Mouse (Mus musculus): ENCODE measurements around the gene Ddx43. TPM values are rescaled to one million over a fixed set of nuclear protein-coding genes. Genes with fewer than 3 reads are reported as not detected.

The Ddx43 gene
- polyA plus RNA-seq, 1 experiment, result 0.05 TPM

GRCm38 (mm10) chr9:78377546-78377945 lies 18.0 kb upstream of the Ddx43 start:
- WGBS, result 52% methylated on average over 8 of the region's 8 CpGs
- no peak overlapping the region for H3K4me3 ChIP-seq (replicated peaks; ENCODE audit: insufficient read depth, low read depth, low read length)

DNA sequence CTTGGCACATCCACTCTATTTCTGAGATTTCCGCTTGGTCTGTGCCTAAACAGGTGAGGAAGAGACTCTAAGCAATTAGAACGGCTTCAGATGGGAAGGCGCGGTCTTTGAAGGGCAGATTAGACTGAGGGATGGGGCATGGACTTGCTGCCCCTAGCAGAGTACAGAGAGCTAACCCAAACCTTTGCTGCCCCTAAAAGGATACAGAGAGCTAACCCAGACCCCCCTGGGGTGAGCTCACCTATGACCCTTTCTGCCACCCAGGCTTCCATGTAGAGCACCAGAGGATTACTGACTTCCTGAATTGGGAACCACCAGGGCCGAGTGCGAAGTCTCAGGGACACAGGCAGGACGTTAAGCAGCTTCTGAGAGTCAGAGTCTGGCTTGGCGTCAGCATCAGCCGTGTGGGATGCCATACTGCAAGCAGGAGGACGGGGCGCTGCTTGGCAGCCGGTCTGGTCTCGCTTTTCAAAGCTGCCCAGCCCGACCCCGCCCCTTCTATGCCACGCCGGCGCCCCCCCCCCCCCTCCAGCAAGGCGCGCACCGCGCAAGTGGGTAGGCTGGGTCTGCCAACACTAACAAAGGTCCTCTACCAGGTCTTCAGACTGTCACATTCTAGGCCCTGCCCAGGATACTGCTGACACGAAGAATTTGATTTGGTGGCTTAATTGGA lies 17.3 kb upstream of the Ddx43 start, which contains the start of gene Ooep:
Gene Ooep (minus strand): TSS at position 613 of the 673 bp plus-strand sequence.
- TF ChIP-seq POLR2A (IDR thresholded peaks at IDR 0.05; ENCODE audit: borderline replicate concordance, insufficient read depth, low read length), result no peak
- DNase-seq, result no peak
- Histone ChIP-seq H3K27ac (ENCODE audit: insufficient read depth, low read length) (no peak within 1 kb of the TSS), H3K4me3 (replicated peaks; ENCODE audit: insufficient read depth, low read depth, low read length) (no peak within 1 kb of the TSS), H3K4me1 (ENCODE audit: control insufficient read depth, insufficient read depth, low read length) (no peaks in the 10 kb centered on the region), H3K27me3 (ENCODE audit: control insufficient read depth, insufficient read depth, low read length) (no peaks in the 10 kb centered on the region)
- WGBS, result 2% methylated on average over 23 of the region's 23 CpGs

More at GRCm38 (mm10) chr9:78377546-78377945, 18.0 kb upstream of the Ddx43 start:
- DNase-seq, result no peak
- H3K4me1 ChIP-seq (ENCODE audit: control insufficient read depth, insufficient read depth, low read length), result no peaks in the 10 kb centered on the region
- no peak for TF ChIP-seq CTCF (IDR thresholded peaks at IDR 0.05; ENCODE audit: borderline replicate concordance, insufficient read depth, low read depth, low read length)
- TF ChIP-seq POLR2A (IDR thresholded peaks at IDR 0.05; ENCODE audit: borderline replicate concordance, insufficient read depth, low read length), result no peak
- H3K27ac ChIP-seq (ENCODE audit: insufficient read depth, low read length), result no peak overlapping the region
- no peaks in the 10 kb centered on the region for H3K27me3 ChIP-seq (ENCODE audit: control insufficient read depth, insufficient read depth, low read length)

GRCm38 (mm10) chr9:78385893-78386292 lies 9.7 kb upstream of the Ddx43 start:
- Histone ChIP-seq H3K4me3 (replicated peaks; ENCODE audit: insufficient read depth, low read depth, low read length) (no peak overlapping the region), H3K4me1 (ENCODE audit: control insufficient read depth, insufficient read depth, low read length) (no peaks in the 10 kb centered on the region), H3K27ac (ENCODE audit: insufficient read depth, low read length) (no peak overlapping the region), H3K27me3 (ENCODE audit: control insufficient read depth, insufficient read depth, low read length) (no peaks in the 10 kb centered on the region)
- WGBS, result 54% methylated on average over 3 of the region's 3 CpGs
- DNase-seq, result no peak
- TF ChIP-seq CTCF (IDR thresholded peaks at IDR 0.05; ENCODE audit: borderline replicate concordance, insufficient read depth, low read depth, low read length), result no peak
- TF ChIP-seq POLR2A (IDR thresholded peaks at IDR 0.05; ENCODE audit: borderline replicate concordance, insufficient read depth, low read length), result no peak

DNA sequence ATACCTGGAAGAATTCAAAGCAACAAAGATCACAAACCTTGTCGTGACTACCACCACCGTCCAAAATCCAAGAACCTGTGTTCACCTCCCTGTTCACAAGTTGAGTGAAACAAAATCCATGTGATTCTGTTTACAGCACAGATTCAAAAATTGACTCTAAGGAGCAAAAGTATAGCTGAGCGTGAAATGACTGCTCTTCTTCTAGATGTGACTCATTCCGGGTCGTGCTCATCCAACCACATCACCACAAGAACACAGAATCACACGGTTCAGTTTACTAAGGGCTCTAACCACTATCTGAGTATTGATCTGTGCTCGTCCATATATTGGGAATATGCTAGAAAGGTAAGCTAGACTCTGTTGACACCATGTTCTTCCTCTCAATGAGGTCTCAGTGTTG lies 8.6 kb upstream of the Ddx43 start:
- Histone ChIP-seq H3K4me3 (replicated peaks; ENCODE audit: insufficient read depth, low read depth, low read length) (no peak overlapping the region), H3K4me1 (ENCODE audit: control insufficient read depth, insufficient read depth, low read length) (no peaks in the 10 kb centered on the region), H3K27me3 (ENCODE audit: control insufficient read depth, insufficient read depth, low read length) (no peaks in the 10 kb centered on the region), H3K27ac (ENCODE audit: insufficient read depth, low read length) (no peak overlapping the region)
- no peak for TF ChIP-seq CTCF (IDR thresholded peaks at IDR 0.05; ENCODE audit: borderline replicate concordance, insufficient read depth, low read depth, low read length)
- no peak for TF ChIP-seq POLR2A (IDR thresholded peaks at IDR 0.05; ENCODE audit: borderline replicate concordance, insufficient read depth, low read length)
- DNase-seq, result no peak
- WGBS, result 86% methylated on average over 7 of the region's 7 CpGs

DNA sequence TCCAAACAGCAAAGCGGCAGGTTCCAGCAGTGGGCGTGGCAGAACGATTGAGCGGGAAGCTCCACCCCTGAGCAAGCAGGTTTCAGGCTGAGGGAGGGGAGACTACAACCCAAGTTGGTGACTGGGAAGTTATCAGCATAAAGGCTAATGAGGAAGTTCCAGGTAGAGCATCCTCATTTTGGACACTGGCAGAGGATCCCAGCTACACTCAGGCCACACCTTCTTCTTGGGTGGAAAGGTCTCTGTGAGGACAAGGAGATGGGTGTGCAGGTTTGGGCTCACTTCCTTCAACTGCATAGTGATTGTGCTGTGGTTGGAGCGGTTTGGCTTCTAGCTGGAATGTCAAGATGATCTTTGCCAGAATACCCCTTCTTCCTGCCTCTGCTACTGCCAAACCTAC lies 5.6 kb upstream of the Ddx43 start:
- Histone ChIP-seq H3K27me3 (ENCODE audit: control insufficient read depth, insufficient read depth, low read length) (no peaks in the 10 kb centered on the region; the same call in 1 of the 2 replicates), H3K27ac (ENCODE audit: insufficient read depth, low read length) (no peak overlapping the region), H3K4me3 (replicated peaks; ENCODE audit: insufficient read depth, low read depth, low read length) (no peak overlapping the region), H3K4me1 (ENCODE audit: control insufficient read depth, insufficient read depth, low read length) (no peaks in the 10 kb centered on the region)
- 63% methylated on average over 5 of the region's 5 CpGs for WGBS
- no peak for DNase-seq
- TF ChIP-seq POLR2A (IDR thresholded peaks at IDR 0.05; ENCODE audit: borderline replicate concordance, insufficient read depth, low read length) (no peak), CTCF (IDR thresholded peaks at IDR 0.05; ENCODE audit: borderline replicate concordance, insufficient read depth, low read depth, low read length) (no peak)

- H3K27ac ChIP-seq (ENCODE audit: insufficient read depth, low read length), result no peak overlapping the region
- DNase-seq, result no peak
Measured at GRCm38 (mm10) chr9:78393741-78394140, 1.8 kb upstream of the Ddx43 start.

GRCm38 (mm10) chr9:78394602-78395001 lies 975 bp upstream of the Ddx43 start:
- no peak overlapping the region for H3K4me3 ChIP-seq (replicated peaks; ENCODE audit: insufficient read depth, low read depth, low read length)
- no peak overlapping the region for H3K27ac ChIP-seq (ENCODE audit: insufficient read depth, low read length)
- TF ChIP-seq CTCF (IDR thresholded peaks at IDR 0.05; ENCODE audit: borderline replicate concordance, insufficient read depth, low read depth, low read length) (no peak), POLR2A (IDR thresholded peaks at IDR 0.05; ENCODE audit: borderline replicate concordance, insufficient read depth, low read length) (no peak)
- H3K4me1 ChIP-seq (ENCODE audit: control insufficient read depth, insufficient read depth, low read length), result no peaks in the 10 kb centered on the region
- H3K27me3 ChIP-seq (ENCODE audit: control insufficient read depth, insufficient read depth, low read length), result peaks cover 9% of the 10 kb centered on the region; the same call in 1 of the 2 replicates
- 71% methylated on average over 7 of the region's 7 CpGs for WGBS
- DNase-seq, result no peak

More at GRCm38 (mm10) chr9:78393741-78394140, 1.8 kb upstream of the Ddx43 start:
- WGBS, result 86% methylated on average over 10 of the region's 10 CpGs
- Histone ChIP-seq H3K27me3 (ENCODE audit: control insufficient read depth, insufficient read depth, low read length) (peaks cover 9% of the 10 kb centered on the region; the same call in 1 of the 2 replicates), H3K4me1 (ENCODE audit: control insufficient read depth, insufficient read depth, low read length) (no peaks in the 10 kb centered on the region), H3K4me3 (replicated peaks; ENCODE audit: insufficient read depth, low read depth, low read length) (no peak overlapping the region)
- TF ChIP-seq CTCF (IDR thresholded peaks at IDR 0.05; ENCODE audit: borderline replicate concordance, insufficient read depth, low read depth, low read length) (no peak), POLR2A (IDR thresholded peaks at IDR 0.05; ENCODE audit: borderline replicate concordance, insufficient read depth, low read length) (no peak)

GRCm38 (mm10) chr9:78395244-78395629 lies 340 bp upstream of the Ddx43 start:
- Histone ChIP-seq H3K4me3 (replicated peaks; ENCODE audit: insufficient read depth, low read depth, low read length) (no peak overlapping the region), H3K27me3 (ENCODE audit: control insufficient read depth, insufficient read depth, low read length) (peaks cover 9% of the 10 kb centered on the region; the same call in 1 of the 2 replicates), H3K27ac (ENCODE audit: insufficient read depth, low read length) (no peak overlapping the region), H3K4me1 (ENCODE audit: control insufficient read depth, insufficient read depth, low read length) (no peaks in the 10 kb centered on the region)
- WGBS, result 32% methylated on average over 11 of the region's 11 CpGs
- DNase-seq, result no peak
- TF ChIP-seq CTCF (IDR thresholded peaks at IDR 0.05; ENCODE audit: borderline replicate concordance, insufficient read depth, low read depth, low read length), result no peak
- no peak for TF ChIP-seq POLR2A (IDR thresholded peaks at IDR 0.05; ENCODE audit: borderline replicate concordance, insufficient read depth, low read length)

Data from cerebellum, adult 2 months (tissue).